Mouse (Mus musculus) midbrain, embryonic 14.5 days (tissue): Measurements from ENCODE around the gene Nell2. TPM values are rescaled to one million over a fixed set of nuclear protein-coding genes. Genes with fewer than 3 reads are reported as not detected.

Source experiments
- ATAC-seq: fragments of 200-750 bp; cut with Nextera tagmentation; 2 replicates; pipeline ENCODE4 v1.8.0; 2017; ENCODE audit warnings: moderate number of reproducible peaks, moderate library complexity; ENCODE audit not compliant: low FRiP score, low TSS enrichment
- DNase-seq: peaks from one replicate; pipeline ENCODE4 v3.0.0-alpha.2; 2015
- H3K27ac ChIP-seq: fragments of 300-500 bp; sonication (generic); replicated peaks from 2 replicates; pipeline ENCODE4 v1.5.1; 2014; ENCODE audit warnings: mild to moderate bottlenecking, low read depth, low read length, moderate library complexity
- H3K27me3 ChIP-seq: fragments of 300-500 bp; sonication (generic); 2 replicates; pipeline ENCODE4 v1.6.1; 2014; ENCODE audit warnings: low read length, control low read depth, mixed read lengths; ENCODE audit not compliant: control insufficient read depth, insufficient read depth
- H3K36me3 ChIP-seq: fragments of 300-500 bp; sonication (generic); 2 replicates; pipeline ENCODE4 v1.6.1; 2014; ENCODE audit warnings: low read length, control low read depth; ENCODE audit not compliant: control insufficient read depth, insufficient read depth
- H3K4me1 ChIP-seq: fragments of 300-500 bp; sonication (generic); 2 replicates; pipeline ENCODE4 v1.6.1; 2014; ENCODE audit warnings: mild to moderate bottlenecking, antibody characterized with exemption, low read length, control low read depth; ENCODE audit not compliant: control insufficient read depth, insufficient read depth
- H3K4me2 ChIP-seq: fragments of 300-500 bp; sonication (generic); 2 replicates; pipeline ENCODE4 v1.6.1; 2014; ENCODE audit warnings: mild to moderate bottlenecking, low read length, moderate library complexity
- H3K4me3 ChIP-seq: fragments of 300-500 bp; sonication (generic); replicated peaks from 2 replicates; pipeline ENCODE4 v1.5.1; 2014; ENCODE audit warnings: low read depth, low read length
- H3K9ac ChIP-seq: fragments of 300-500 bp; sonication (generic); replicated peaks from 2 replicates; pipeline ENCODE4 v1.6.1; 2014; ENCODE audit warnings: mild to moderate bottlenecking, low read length, moderate library complexity
- H3K9me3 ChIP-seq: fragments of 300-500 bp; sonication (generic); 2 replicates; pipeline ENCODE4 v1.6.1; 2016; ENCODE audit warnings: low read length, control low read depth, mixed read lengths; ENCODE audit not compliant: control insufficient read depth
- WGBS: fragments of 180-500 bp; shearing (Covaris S2); extraction: QIAGEN DNeasy Blood & Tissue Kit; methylation state at CpG from one replicate; pipeline ENCODE4 v1.1.7; 2014; 5-methylcytosine and 5-hydroxymethylcytosine counted together
- polyA plus RNA-seq: library from polyadenylated mRNA; unstranded; fragments of >200 nt; fragmentation: Nextera tagmentation; extraction: Ambion mirVana; gene quantifications from 2 replicates; pipeline ENCODE4 v1.2.1, GENCODE M21; 2014

The Nell2 gene
- polyA plus RNA-seq, 1 experiment from 2014 or later, result 170 TPM

- H3K27me3 ChIP-seq, result no peaks in the 10 kb centered on the region
- no peak overlapping the region for H3K4me2 ChIP-seq
- no peaks in the 10 kb centered on the region for H3K36me3 ChIP-seq
- H3K4me1 ChIP-seq, result no peaks in the 10 kb centered on the region
- 67% methylated on average over 8 of the region's 8 CpGs for WGBS
- ATAC-seq, result no peak
- H3K27ac ChIP-seq, result no peak overlapping the region
- no peak overlapping the region for H3K4me3 ChIP-seq
- H3K9ac ChIP-seq, result no peak overlapping the region
- DNase-seq, result no peak
- no peaks in the 10 kb centered on the region for H3K9me3 ChIP-seq
Measured at GRCm38 (mm10) chr15:95107246-95107809, 421.0 kb downstream of the Nell2 start.

DNA sequence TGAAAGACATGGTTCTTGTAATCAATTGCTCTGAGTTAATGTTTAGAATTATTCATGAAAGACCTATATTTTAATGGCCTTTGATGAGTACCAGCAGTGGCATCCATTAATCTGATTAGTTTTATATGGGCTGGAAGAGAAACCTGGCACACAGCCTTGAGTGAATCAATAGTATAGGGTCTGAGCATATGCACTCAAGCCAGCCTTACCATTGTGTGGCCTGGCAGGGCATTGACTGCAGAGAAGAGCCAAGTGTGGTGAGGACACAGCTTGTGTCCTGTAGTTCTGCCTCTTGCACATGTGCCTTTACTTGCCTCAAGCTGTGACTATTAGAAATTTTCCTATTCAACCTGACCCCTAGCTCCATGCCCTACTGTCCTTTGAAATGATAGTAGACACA, 426.8 kb downstream of the Nell2 start:
- ATAC-seq (no peak), DNase-seq (no peak)
- H3K27me3 ChIP-seq, result no peaks in the 10 kb centered on the region
- no peak overlapping the region for H3K27ac ChIP-seq
- no peaks in the 10 kb centered on the region for H3K9me3 ChIP-seq
- no peak overlapping the region for H3K4me2 ChIP-seq
- no peaks in the 10 kb centered on the region for H3K36me3 ChIP-seq
- no peaks in the 10 kb centered on the region for H3K4me1 ChIP-seq
- no peak overlapping the region for H3K9ac ChIP-seq
- no peak overlapping the region for H3K4me3 ChIP-seq

DNA sequence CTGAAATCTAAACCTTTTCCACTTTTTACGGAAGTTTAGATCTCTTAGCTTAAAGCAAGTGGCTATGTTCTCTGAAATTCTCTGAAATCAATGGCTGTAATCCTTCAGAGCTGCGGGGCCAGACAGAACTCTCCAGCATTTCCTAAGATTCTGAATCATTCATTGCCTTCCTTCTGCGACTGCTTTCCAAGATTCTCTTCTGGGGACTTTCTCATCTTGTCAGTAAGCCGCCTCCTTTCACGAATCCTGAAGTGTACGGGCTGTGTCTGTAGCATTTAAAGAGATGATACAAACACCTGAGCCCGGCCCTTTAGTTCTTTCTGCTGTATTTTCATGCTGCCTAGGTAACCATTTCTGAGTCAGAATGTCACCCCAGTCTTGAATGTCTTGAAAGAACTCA, 428.2 kb downstream of the Nell2 start:
- Histone ChIP-seq H3K36me3 (no peaks in the 10 kb centered on the region), H3K4me2 (no peak overlapping the region), H3K4me3 (no peak overlapping the region), H3K27ac (no peak overlapping the region), H3K9me3 (no peaks in the 10 kb centered on the region), H3K4me1 (no peaks in the 10 kb centered on the region), H3K27me3 (no peaks in the 10 kb centered on the region), H3K9ac (no peak overlapping the region)
- no peak for DNase-seq
- ATAC-seq, result no peak
- WGBS, result 85% methylated on average over 7 of the region's 7 CpGs

DNA sequence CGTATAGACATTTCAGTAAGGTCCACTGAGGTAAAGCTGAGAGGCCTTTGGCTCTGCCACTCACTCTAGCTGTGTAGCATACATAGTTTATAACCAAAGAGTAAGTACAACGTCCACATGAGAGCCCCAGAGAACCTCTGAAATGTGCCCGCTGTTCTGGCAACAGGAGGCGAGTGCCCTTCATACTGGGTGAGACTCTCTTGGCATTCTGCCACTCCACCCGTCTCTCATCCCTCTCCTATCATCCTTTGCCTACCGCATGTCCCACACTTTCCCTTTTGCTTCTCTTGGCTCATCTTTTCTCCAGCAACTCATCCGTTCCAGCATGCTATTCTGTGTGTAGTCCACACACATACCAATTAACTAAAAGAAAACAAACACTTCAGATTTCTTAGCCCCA, 442.4 kb downstream of the Nell2 start:
- no peak for ATAC-seq
- no peak overlapping the region for H3K4me3 ChIP-seq
- H3K27ac ChIP-seq, result no peak overlapping the region
- no peak for DNase-seq
- no peaks in the 10 kb centered on the region for H3K27me3 ChIP-seq
- no peaks in the 10 kb centered on the region for H3K9me3 ChIP-seq
- H3K9ac ChIP-seq, result no peak overlapping the region
- H3K4me2 ChIP-seq, result no peak overlapping the region
- no peaks in the 10 kb centered on the region for H3K36me3 ChIP-seq
- 0 out of 2 replicates have a peak, but pooled peaks cover 4% of the 10 kb centered on the region for H3K4me1 ChIP-seq
- WGBS, result 85% methylated on average over 7 of the region's 7 CpGs

DNA sequence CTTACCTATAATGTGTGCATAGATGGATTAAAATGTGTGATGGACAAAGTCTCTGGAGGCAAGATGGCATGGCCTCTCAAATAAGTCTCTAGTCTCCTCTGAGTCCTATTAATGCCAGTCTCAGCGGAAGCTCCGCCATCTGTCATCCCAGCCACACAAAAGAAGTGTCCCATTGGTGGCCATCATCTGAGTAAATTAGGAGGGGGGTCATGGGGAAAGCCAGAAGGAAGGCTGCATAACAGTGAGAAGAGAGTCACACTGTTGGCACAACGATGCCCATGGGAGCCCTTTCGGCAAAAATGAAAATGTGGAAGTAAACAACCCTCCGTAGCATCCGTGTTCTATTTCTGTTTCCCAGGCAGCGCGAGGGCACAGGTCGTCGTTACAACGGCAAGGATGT, 446.7 kb downstream of the Nell2 start:
- no peaks in the 10 kb centered on the region for H3K36me3 ChIP-seq
- no peaks in the 10 kb centered on the region for H3K27me3 ChIP-seq
- ATAC-seq, result peak; percentile 76; the same call in 1 of the 2 replicates
- H3K27ac ChIP-seq, result peak overlapping the region; percentile 50
- no peak overlapping the region for H3K9ac ChIP-seq
- H3K4me3 ChIP-seq, result no peak overlapping the region
- H3K4me2 ChIP-seq, result peak overlapping the region; percentile 5; the same call in 1 of the 2 replicates
- peaks cover 4% of the 10 kb centered on the region; the same call in 1 of the 2 replicates for H3K4me1 ChIP-seq
- no peaks in the 10 kb centered on the region for H3K9me3 ChIP-seq
- WGBS, result 48% methylated on average over 11 of the region's 11 CpGs
- peak; percentile 73 for DNase-seq

DNA sequence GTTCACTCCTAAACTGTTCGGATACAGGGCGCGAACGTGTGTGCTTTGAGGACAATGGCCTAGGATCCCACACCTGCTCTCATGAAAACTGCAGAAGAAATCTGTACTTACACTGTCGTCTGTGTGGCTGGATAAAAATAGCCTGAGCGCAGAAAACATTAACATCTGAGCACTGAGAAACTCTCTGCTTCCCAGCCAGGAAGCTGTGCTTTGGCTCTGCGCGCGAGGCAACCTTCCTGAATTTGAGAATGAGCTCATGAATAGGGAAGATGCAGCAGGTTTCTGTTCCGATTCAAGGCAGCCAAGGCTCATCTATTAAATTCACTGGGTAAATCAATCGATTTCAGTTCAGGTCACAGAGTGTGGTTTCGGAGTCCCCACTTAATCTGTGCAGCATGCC, 453.0 kb downstream of the Nell2 start:
- Histone ChIP-seq H3K4me2 (no peak overlapping the region), H3K27ac (peak overlapping the region; percentile 53; the same call in 1 of the 2 replicates), H3K9ac (no peak overlapping the region), H3K27me3 (no peaks in the 10 kb centered on the region), H3K4me3 (no peak overlapping the region), H3K4me1 (no peaks in the 10 kb centered on the region; the same call in 1 of the 2 replicates), H3K9me3 (no peaks in the 10 kb centered on the region), H3K36me3 (no peaks in the 10 kb centered on the region)
- 63% methylated on average over 12 of the region's 12 CpGs for WGBS
- DNase-seq (peak; percentile 47), ATAC-seq (no peak)

DNA sequence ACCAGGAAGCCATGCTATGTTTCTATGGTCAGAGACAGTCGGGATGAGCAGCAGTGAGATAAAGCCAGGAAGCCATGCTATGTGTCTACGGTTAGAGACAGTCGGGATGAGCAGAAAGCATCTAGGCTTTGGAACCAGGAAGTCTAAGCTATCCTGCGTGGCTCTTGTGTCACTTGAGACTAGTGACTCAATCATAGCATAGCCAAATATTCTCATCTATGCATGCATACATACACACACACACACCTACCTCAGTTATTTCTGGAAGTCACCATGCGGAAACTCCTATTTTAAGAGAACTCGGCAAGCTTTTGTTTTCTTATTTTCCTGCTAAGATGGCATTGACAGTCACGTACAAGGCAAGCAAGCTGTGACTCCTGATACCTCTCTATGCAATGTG, 457.5 kb downstream of the Nell2 start:
- ATAC-seq, result no peak
- no peak overlapping the region for H3K4me2 ChIP-seq
- H3K4me3 ChIP-seq, result no peak overlapping the region
- no peak for DNase-seq
- H3K9me3 ChIP-seq, result no peaks in the 10 kb centered on the region
- WGBS, result 93% methylated on average over 7 of the region's 7 CpGs
- no peaks in the 10 kb centered on the region for H3K36me3 ChIP-seq
- no peak overlapping the region for H3K27ac ChIP-seq
- H3K9ac ChIP-seq, result no peak overlapping the region
- no peaks in the 10 kb centered on the region for H3K4me1 ChIP-seq
- H3K27me3 ChIP-seq, result no peaks in the 10 kb centered on the region

GRCm38 (mm10) chr15:95068799-95069198, 459.6 kb downstream of the Nell2 start:
- WGBS, result 72% methylated on average over 1 of the region's 1 CpGs
- Histone ChIP-seq H3K27ac (no peak overlapping the region), H3K36me3 (no peaks in the 10 kb centered on the region), H3K9me3 (no peaks in the 10 kb centered on the region), H3K4me3 (no peak overlapping the region), H3K4me1 (no peaks in the 10 kb centered on the region), H3K27me3 (no peaks in the 10 kb centered on the region), H3K9ac (no peak overlapping the region), H3K4me2 (no peak overlapping the region)
- ATAC-seq (no peak), DNase-seq (peak; percentile 21)

DNA sequence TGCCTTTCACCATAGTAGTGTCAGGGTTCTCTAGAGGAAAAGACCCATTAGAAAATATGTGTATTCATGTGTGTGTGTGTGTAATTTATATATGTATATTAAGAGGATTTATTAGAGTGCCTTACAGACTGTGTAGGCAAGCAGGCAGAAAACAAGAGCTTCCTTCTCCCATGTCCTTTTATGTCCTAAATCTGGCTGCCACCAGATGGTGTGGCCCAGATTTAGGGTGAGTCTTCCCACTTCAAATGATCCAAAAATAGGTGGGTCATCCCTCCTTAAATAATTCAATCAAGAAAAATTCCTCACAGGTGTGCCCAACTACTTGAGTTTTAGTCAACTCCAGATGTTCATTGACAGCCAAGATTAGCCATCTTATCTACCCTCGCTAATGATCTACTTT, 460.3 kb downstream of the Nell2 start:
- Histone ChIP-seq H3K9ac (no peak overlapping the region), H3K9me3 (no peaks in the 10 kb centered on the region), H3K4me1 (no peaks in the 10 kb centered on the region), H3K4me2 (no peak overlapping the region), H3K27ac (no peak overlapping the region), H3K4me3 (no peak overlapping the region), H3K36me3 (no peaks in the 10 kb centered on the region), H3K27me3 (no peaks in the 10 kb centered on the region)
- 97% methylated on average over 1 of the region's 1 CpGs for WGBS
- ATAC-seq (no peak), DNase-seq (no peak)
